Mouse (Mus musculus) adipocyte (in vitro differentiated cells): ENCODE results near the gene Vmn2r10.
"Not testable (repeated sequence)": the region's sequence is repeated elsewhere in the genome, so short reads cannot be mapped to it uniquely, and the experiment has no call there.

Experiments used
- DNase-seq: peaks from one replicate; pipeline ENCODE4 v3.0.0-alpha.2; 2016; ENCODE audit warnings: low spot score

Vmn2r10 gene

DNA sequence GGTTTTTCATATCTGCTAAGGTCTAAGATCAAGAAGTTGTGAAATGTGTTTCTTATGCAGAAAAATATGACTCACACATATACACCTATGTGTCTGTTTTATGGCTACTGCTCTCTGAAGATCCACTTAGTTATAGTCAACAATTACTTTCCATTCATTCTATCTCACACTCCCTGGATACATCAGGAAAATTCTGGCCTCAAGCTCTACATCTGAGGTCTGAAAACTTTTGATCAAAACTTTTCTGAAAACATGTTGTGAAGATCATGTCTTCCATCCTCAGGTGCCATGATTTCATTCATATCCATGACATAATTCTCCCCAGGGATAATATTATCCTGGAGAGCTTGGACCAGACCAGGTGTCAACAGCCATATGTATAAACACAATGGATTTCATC, at the start of gene Vmn2r10:
Gene Vmn2r10 (minus strand): TSS at position 101 of the 400 bp plus-strand sequence.
- not testable (repeated sequence) for DNase-seq

DNA sequence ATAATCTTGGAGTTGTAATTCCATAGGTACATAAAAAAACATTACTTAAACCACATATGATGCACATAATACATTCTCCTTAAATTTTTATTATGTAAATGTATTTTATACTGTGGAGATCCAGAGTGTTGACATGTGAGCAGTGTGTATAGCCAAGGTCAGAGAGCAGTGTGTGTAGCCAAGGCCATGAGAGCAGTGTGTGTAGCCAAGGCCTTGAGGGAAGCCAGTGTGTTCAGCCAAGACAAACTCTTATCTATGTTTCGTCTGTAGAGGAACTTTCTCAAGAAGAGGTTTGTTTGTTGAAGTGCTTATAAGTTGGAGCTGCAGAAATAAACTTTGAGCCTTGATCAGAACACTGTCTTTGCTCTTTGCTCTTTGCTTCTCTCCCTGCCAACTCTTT, 49.0 kb upstream of the Vmn2r10 start:
- peak; percentile 75 for DNase-seq

DNA sequence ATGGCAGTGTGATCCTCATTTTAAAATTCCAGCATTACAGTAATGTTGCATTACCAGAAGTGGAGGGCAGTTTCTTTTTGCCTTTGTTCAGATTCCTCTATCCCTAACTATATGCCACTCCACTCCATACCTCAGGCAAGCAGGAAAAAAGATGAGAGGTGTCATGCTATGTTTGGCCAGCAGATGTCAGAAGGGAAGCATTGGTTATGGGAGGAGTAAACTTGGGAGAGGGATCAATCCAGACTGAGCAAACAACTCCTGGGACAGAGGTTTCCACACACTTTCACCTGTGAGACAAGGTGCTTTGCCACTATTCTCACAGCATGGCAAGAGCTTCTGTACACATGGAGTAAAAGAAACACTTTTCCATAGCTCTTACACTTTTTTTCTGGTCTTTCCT, 26.3 kb upstream of the Vmn2r10 start:
- DNase-seq = peak; percentile 75

DNA sequence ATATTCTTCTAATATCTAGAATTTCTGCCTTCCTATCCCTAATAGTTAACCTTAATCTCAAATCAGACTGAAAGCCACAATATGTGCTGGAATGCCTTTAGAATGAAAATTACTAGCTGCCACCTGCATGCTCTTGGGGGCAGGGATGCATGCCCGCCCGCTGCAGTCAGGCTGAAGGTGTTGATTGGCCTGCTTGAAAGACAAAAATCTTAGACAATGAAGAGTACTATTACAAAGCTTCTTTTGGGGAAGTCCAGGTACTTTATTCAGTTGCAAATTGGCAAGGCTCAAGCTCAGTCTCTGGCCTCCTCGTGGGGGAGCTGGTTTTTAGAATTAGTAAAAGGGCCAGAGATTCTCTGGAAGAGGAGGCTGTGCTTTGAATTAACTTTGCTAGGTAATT, 17.4 kb downstream of the Vmn2r10 start:
- no peak for DNase-seq
